In genomic region chr6:30600995-30601394, GRCm38 (mm10) we compare ENCODE assay signal across 29 mouse cellular contexts. TPM values are rescaled to one million over a fixed set of nuclear protein-coding genes. Genes with fewer than 3 reads are reported as not detected.
"Had no signal": no experiment of that assay in that cellular context is flagged by ENCODE, and none has a peak within 500 bp of the region (broad histone marks: within the 10 kb centered on the region; RNA-seq: fewer than 3 reads in every experiment).

No protein-coding gene starts in this region.

- H3K9me3 ChIP-seq: heart, embryonic 10.5 days; heart, embryonic 12.5 days; hindbrain, embryonic 10.5 days; hindbrain, embryonic 12.5 days; intestine, embryonic 15.5 days; limb, embryonic 13.5 days; limb, embryonic 15.5 days; liver, embryonic 12.5 days had no signal

- ATAC-seq: hindbrain, embryonic 16.5 days; inflammation-experienced regulatory T-cells, adult 6 months; intestine, embryonic 15.5 days; intestine, postnatal 0 days; liver, embryonic 12.5 days had no signal

- H3K9ac ChIP-seq: heart, embryonic 12.5 days; hindbrain, embryonic 12.5 days; hindbrain, embryonic 14.5 days; intestine, embryonic 15.5 days; limb, embryonic 13.5 days; limb, embryonic 15.5 days; liver, embryonic 12.5 days; liver, embryonic 14.5 days had no signal

- H3K36me3 ChIP-seq: heart, embryonic 10.5 days; heart, embryonic 12.5 days; hindbrain, embryonic 10.5 days; hindbrain, embryonic 12.5 days; intestine, embryonic 15.5 days; limb, embryonic 13.5 days; limb, embryonic 15.5 days; liver, embryonic 12.5 days had no signal

- H3K27me3 ChIP-seq: heart, embryonic 12.5 days; hindbrain, embryonic 12.5 days; intestine, embryonic 15.5 days; limb, embryonic 13.5 days; limb, embryonic 15.5 days; liver, embryonic 12.5 days had no signal

- H3K4me3 ChIP-seq: gastrocnemius, adult 2 months; heart, embryonic 10.5 days; heart, embryonic 12.5 days; hindbrain, embryonic 10.5 days; hindbrain, embryonic 12.5 days; intestine, embryonic 15.5 days; layer of hippocampus, adult 2 months; limb, embryonic 13.5 days; limb, embryonic 15.5 days; liver, embryonic 12.5 days had no signal

- H3K4me2 ChIP-seq: heart, embryonic 12.5 days; hindbrain, embryonic 12.5 days; hindbrain, embryonic 14.5 days; intestine, embryonic 15.5 days; limb, embryonic 13.5 days; limb, embryonic 15.5 days; liver, embryonic 12.5 days had no signal

- H3K4me1 ChIP-seq: heart, embryonic 12.5 days; intestine, embryonic 15.5 days had no signal

- H3K27ac ChIP-seq: gastrocnemius, adult 2 months; hindbrain, embryonic 12.5 days; hindbrain, embryonic 14.5 days; intestine, embryonic 15.5 days; kidney, postnatal 0 days; layer of hippocampus, adult 2 months; limb, embryonic 13.5 days; limb, embryonic 15.5 days; liver, embryonic 12.5 days; liver, embryonic 14.5 days had no signal

- DNase-seq: gastrocnemius, adult 2 months; gastrocnemius, postnatal 10 days; gastrocnemius, postnatal 25 days; heart, adult 18-20 months; heart, postnatal 10 days; heart, postnatal 4 days; kidney, adult 18-20 months; kidney, adult 9 months; kidney, postnatal 14 days; kidney, postnatal 4 days; layer of hippocampus, adult 9-11 months; layer of hippocampus, postnatal 36 days; left cerebral cortex, postnatal 4 days had no signal

RNA-seq across cellular contexts. Expression of gene Cpa5, which starts 9.8 kb away (rescaled TPM):
- polyA plus RNA-seq: hindbrain, embryonic 12.5 days; inflammation-experienced regulatory T-cells, adult 6 months; intestine, postnatal 0 days; liver, adult 2 months; liver, embryonic 12.5 days had no signal

RNA-seq across cellular contexts. Expression of gene Cpa4, which starts 32.8 kb away (rescaled TPM):
- polyA plus RNA-seq: inflammation-experienced regulatory T-cells, adult 6 months; liver, adult 2 months had no signal

RNA-seq across cellular contexts. Expression of gene Cpa1, which starts 38.0 kb away (rescaled TPM):
- polyA plus RNA-seq: inflammation-experienced regulatory T-cells, adult 6 months had no signal

RNA-seq across cellular contexts. Expression of gene Cpa2, which starts 59.6 kb away (rescaled TPM):
- polyA plus RNA-seq: liver, adult 2 months had no signal
